Mouse (Mus musculus): ENCODE results near the gene Kifc1. TPM values are rescaled to one million over a fixed set of nuclear protein-coding genes. Genes with fewer than 3 reads are reported as not detected.
"Not testable (repeated sequence)": the region's sequence is repeated elsewhere in the genome, so short reads cannot be mapped to it uniquely, and the experiment has no call there.

The Kifc1 gene
- polyA plus RNA-seq, 1 experiment from 2014 or later: 4.6 TPM

DNA sequence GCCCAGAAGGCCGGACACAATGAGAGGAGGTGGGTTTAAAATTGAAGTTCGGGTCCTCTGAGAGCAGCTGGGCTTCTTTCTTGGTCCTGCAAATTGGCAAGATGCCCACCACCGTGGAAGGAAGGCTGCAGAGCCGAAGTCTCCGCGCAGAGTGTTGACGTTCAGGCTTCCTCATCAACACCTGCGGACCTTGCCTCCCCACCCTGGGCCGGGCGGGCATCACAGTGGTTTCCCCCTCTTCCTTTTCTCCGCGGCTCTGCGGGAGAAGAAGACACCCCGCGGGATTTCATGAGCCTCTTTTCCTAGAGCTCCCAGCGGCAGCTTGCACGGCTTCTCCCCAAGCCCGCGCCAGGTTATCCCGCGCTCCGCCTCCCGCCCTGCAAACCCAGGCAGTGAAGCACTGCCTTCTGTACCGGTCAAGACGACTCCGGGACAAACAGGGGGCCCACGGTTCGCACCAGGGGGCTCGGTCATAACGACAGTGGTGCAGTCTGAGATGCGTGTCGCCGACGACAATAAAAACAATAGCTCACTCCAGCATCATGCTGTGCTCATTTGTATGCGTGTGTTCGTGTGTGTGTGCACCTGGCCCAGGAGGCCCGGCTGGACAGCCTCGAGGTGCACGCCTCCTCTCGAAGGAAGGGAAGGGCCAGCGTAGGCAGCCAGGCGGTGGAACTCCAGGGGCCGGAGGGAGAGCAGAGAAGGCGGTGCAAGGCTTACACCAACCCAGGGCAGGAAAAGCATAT is 18.0 kb upstream of the Kifc1 start:
- H3K27ac ChIP-seq (ENCODE audit: low read length): peak overlapping the region; percentile 93
- H3K4me3 ChIP-seq (replicated peaks; ENCODE audit: low read length): peak overlapping the region; percentile 74
- peaks cover 19% of the 10 kb centered on the region for H3K36me3 ChIP-seq (ENCODE audit: control insufficient read depth, insufficient read depth)
- H3K27me3 ChIP-seq (replicated peaks; ENCODE audit: control insufficient read depth, insufficient read depth, low read length): no peaks in the 10 kb centered on the region
- under 1% methylated on average over 42 of the region's 44 CpGs for WGBS
- no peaks in the 10 kb centered on the region for H3K9me3 ChIP-seq (ENCODE audit: control insufficient read depth, low read length)
- peak; percentile 7 for ATAC-seq
- H3K4me1 ChIP-seq (replicated peaks; ENCODE audit: control insufficient read depth, insufficient read depth, low read length): peaks cover 15% of the 10 kb centered on the region
- H3K4me2 ChIP-seq (ENCODE audit: low read length): peak overlapping the region; percentile 74
- H3K9ac ChIP-seq (replicated peaks; ENCODE audit: low read depth, low read length): peak overlapping the region; percentile 80

DNA sequence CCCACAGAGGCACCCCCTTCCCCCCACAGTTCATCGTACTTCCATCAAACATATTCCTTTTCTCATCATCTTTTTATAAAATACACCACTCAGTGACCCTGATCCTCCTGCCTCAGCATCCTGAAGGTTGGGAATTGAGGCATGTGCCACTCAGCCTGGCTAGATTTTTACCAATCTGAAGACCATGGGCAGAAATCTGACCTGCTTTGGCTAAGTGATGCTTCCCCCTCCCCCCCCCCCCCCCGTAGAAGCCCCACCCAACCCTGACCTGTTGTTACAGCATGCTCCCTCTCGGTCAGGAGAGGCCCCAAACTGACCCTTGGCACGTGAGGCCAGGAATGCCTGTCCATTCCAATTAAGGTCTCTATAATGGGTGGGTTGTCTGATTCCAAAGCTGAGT is 14.4 kb upstream of the Kifc1 start, which contains the start of gene Platr17:
Platr17 (plus strand) TSS at position 301 of the 400 bp plus-strand sequence.
- not testable (repeated sequence) for H3K27me3 ChIP-seq (replicated peaks; ENCODE audit: control insufficient read depth, insufficient read depth, low read length); H3K4me3 ChIP-seq (replicated peaks; ENCODE audit: low read length); H3K9me3 ChIP-seq (ENCODE audit: control insufficient read depth, low read length); H3K4me1 ChIP-seq (replicated peaks; ENCODE audit: control insufficient read depth, insufficient read depth, low read length); H3K36me3 ChIP-seq (ENCODE audit: control insufficient read depth, insufficient read depth); H3K27ac ChIP-seq (ENCODE audit: low read length); H3K9ac ChIP-seq (replicated peaks; ENCODE audit: low read depth, low read length); ATAC-seq; H3K4me2 ChIP-seq (ENCODE audit: low read length)
- WGBS: 54% methylated on average over 3 of the region's 4 CpGs

DNA sequence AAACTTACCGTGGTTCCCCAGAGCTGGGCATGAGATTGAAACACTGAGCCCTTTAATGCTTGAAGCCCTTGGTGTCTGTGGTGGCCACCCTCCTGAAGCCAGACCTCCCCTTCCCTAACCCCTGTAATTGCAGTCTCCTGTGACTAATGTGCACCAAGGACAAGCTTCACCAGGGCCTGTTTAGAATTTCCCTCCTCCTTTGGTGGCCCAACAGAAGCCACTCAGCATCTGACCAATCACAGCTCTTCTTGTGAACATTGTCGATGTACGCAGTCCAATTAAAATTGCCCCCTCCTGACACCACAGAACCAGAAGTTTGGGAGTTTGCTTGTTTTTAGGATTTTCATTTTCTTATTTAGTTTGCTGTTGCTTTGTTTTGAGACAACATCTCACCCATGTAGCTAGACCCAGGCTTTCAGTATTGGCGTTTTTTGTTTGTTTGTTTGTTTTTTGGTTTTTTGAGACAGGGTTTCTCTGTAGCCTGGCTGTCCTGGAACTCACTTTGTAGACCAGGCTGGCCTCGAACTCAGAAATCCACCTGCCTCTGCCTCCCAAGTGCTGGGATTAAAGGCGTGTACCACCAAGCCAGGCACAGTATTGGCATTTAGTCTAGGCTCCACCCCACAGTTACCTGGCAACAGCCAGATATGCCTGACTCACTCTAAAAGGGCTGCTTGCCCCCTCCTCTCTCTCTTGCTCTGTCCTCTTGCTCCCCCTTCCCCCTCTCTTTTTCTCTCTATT is 13.6 kb upstream of the Kifc1 start:
- not testable (repeated sequence) for ATAC-seq; H3K36me3 ChIP-seq (ENCODE audit: control insufficient read depth, insufficient read depth); H3K4me2 ChIP-seq (ENCODE audit: low read length); H3K9ac ChIP-seq (replicated peaks; ENCODE audit: low read depth, low read length); H3K4me1 ChIP-seq (replicated peaks; ENCODE audit: control insufficient read depth, insufficient read depth, low read length); H3K4me3 ChIP-seq (replicated peaks; ENCODE audit: low read length); H3K27ac ChIP-seq (ENCODE audit: low read length); H3K27me3 ChIP-seq (replicated peaks; ENCODE audit: control insufficient read depth, insufficient read depth, low read length); H3K9me3 ChIP-seq (ENCODE audit: control insufficient read depth, low read length)
- 68% methylated on average over 6 of the region's 6 CpGs for WGBS

DNA sequence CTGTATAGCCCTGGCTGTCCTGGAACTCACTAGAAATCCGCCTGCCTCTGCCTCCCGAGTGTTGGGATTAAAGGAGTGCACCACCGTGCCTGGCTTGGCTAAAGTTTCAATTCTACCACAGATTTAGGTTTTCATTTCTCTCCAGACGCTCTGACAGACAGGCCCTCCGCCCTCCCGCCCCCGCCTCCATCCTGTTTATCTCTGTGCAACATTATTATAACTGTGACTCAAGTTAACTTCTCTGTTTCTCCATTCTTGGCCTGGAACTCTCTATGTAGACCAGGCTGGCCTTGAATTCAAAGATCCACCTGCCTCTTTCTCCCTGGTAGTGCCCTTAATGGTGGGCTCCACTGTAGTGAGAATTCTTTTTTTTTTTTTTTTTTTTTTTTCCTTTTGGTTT is 12.0 kb upstream of the Kifc1 start:
- Histone ChIP-seq H3K4me2 (ENCODE audit: low read length) (no peak overlapping the region), H3K27me3 (replicated peaks; ENCODE audit: control insufficient read depth, insufficient read depth, low read length) (no peaks in the 10 kb centered on the region), H3K4me1 (replicated peaks; ENCODE audit: control insufficient read depth, insufficient read depth, low read length) (no peaks in the 10 kb centered on the region), H3K9me3 (ENCODE audit: control insufficient read depth, low read length) (no peaks in the 10 kb centered on the region), H3K27ac (ENCODE audit: low read length) (no peak overlapping the region), H3K36me3 (ENCODE audit: control insufficient read depth, insufficient read depth) (no peaks in the 10 kb centered on the region), H3K9ac (replicated peaks; ENCODE audit: low read depth, low read length) (no peak overlapping the region), H3K4me3 (replicated peaks; ENCODE audit: low read length) (no peak overlapping the region)
- no peak for ATAC-seq
- 87% methylated on average over 7 of the region's 7 CpGs for WGBS

DNA sequence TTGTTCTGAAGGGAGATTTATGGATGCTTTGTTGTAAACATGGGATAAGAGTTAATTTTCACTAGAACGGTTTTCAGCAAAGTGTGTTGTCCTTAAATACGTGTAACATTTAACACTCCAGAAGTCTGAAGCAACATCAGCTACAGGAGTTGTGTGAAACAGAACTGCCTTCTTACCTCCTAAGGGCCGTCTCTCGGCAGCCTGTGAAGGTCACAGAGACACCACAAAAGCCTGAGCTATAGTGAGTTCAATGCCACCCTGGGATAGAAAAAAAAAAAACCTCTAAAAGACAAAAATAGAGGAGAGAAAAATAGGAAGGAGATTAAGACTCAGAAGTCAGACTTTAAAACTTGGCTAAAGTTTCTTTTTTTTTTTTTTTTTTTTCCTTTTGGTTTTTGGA is 11.6 kb upstream of the Kifc1 start:
- Histone ChIP-seq H3K27me3 (replicated peaks; ENCODE audit: control insufficient read depth, insufficient read depth, low read length) (no peaks in the 10 kb centered on the region), H3K36me3 (ENCODE audit: control insufficient read depth, insufficient read depth) (no peaks in the 10 kb centered on the region), H3K27ac (ENCODE audit: low read length) (no peak overlapping the region), H3K4me2 (ENCODE audit: low read length) (no peak overlapping the region), H3K9ac (replicated peaks; ENCODE audit: low read depth, low read length) (no peak overlapping the region), H3K4me1 (replicated peaks; ENCODE audit: control insufficient read depth, insufficient read depth, low read length) (no peaks in the 10 kb centered on the region), H3K9me3 (ENCODE audit: control insufficient read depth, low read length) (no peaks in the 10 kb centered on the region), H3K4me3 (replicated peaks; ENCODE audit: low read length) (no peak overlapping the region)
- 78% methylated on average over 4 of the region's 4 CpGs for WGBS
- no peak for ATAC-seq

DNA sequence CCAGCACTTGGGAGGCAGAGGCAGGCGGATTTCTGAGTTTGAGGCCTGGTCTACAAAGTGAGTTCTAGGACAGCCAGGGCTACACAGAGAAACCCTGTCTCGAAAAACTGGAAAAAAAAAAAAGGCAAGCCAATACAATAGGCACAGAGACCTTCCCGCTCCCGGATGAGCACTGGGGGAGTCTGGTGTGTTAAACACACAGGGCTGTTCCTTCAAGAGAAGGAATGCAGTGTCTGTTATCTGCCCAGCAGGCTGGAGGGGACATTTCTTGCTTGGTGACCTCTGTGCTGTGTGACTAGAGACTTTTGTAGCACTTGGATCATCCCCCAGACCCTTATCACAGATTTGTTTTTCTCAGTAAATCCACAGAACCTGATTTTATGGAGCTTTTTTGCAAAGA is 11.2 kb upstream of the Kifc1 start:
- no peaks in the 10 kb centered on the region for H3K9me3 ChIP-seq (ENCODE audit: control insufficient read depth, low read length)
- H3K9ac ChIP-seq (replicated peaks; ENCODE audit: low read depth, low read length): no peak overlapping the region
- no peaks in the 10 kb centered on the region for H3K36me3 ChIP-seq (ENCODE audit: control insufficient read depth, insufficient read depth)
- H3K27me3 ChIP-seq (replicated peaks; ENCODE audit: control insufficient read depth, insufficient read depth, low read length): no peaks in the 10 kb centered on the region
- no peak for ATAC-seq
- 77% methylated on average over 4 of the region's 4 CpGs for WGBS
- no peak overlapping the region for H3K4me3 ChIP-seq (replicated peaks; ENCODE audit: low read length)
- no peaks in the 10 kb centered on the region for H3K4me1 ChIP-seq (replicated peaks; ENCODE audit: control insufficient read depth, insufficient read depth, low read length)
- H3K4me2 ChIP-seq (ENCODE audit: low read length): no peak overlapping the region
- H3K27ac ChIP-seq (ENCODE audit: low read length): no peak overlapping the region

DNA sequence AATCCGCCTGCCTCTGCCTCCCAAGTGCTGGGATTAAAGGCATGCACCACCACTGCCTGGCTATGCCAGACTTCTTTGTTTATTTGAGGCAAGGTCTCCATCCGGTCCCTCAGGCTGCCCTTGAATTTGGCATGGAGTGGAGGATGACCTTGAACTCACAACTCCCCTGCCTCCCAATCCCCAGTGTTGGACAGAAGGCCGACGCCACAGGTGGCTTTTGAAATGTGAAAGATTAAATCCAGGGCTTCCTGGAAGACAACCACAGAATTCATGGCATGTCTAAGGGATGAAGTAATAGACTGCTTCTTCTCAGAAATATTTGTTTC is 10.5 kb upstream of the Kifc1 start:
- no peak for ATAC-seq
- Histone ChIP-seq H3K4me2 (ENCODE audit: low read length) (no peak overlapping the region), H3K4me3 (replicated peaks; ENCODE audit: low read length) (no peak overlapping the region), H3K9ac (replicated peaks; ENCODE audit: low read depth, low read length) (no peak overlapping the region), H3K27ac (ENCODE audit: low read length) (no peak overlapping the region), H3K9me3 (ENCODE audit: control insufficient read depth, low read length) (no peaks in the 10 kb centered on the region), H3K36me3 (ENCODE audit: control insufficient read depth, insufficient read depth) (no peaks in the 10 kb centered on the region), H3K4me1 (replicated peaks; ENCODE audit: control insufficient read depth, insufficient read depth, low read length) (no peaks in the 10 kb centered on the region), H3K27me3 (replicated peaks; ENCODE audit: control insufficient read depth, insufficient read depth, low read length) (no peaks in the 10 kb centered on the region)
- WGBS: 85% methylated on average over 4 of the region's 4 CpGs

DNA sequence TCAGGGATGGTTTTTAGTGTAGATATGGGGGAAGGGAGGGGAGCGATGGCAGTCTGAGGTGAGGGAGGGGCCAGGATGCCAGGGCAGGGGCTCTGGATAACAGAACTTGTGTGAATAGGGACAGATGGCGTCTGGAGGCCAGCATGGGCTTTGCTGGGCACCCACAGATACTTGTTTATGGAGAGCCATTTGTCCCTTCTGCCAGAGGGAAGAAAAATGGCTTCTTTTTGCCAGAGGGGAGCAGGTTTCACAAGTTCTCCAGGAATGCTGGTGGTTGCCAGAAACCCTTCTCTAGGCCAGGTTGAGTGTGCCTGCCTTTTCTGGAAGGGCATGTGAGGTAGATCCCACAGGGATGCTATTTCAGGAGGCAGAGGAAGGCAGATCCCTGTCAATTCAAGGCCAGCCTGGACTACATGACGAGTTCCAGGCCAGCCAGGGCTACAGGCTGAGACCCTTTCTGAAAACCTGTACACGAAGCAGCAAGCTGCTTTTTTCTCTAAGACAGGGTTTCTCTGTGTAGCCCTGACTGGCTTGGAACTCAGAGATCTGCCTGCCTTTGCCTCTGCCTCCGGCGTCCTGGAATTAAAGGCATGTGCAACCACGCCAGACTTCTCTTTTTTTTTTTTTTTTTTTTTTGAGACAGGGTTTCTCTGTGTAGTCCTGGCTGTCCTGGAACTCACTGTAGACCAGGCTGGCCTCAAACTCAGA is 10.0 kb upstream of the Kifc1 start:
- no peak overlapping the region for H3K27ac ChIP-seq (ENCODE audit: low read length)
- no peak overlapping the region for H3K4me3 ChIP-seq (replicated peaks; ENCODE audit: low read length)
- no peak overlapping the region for H3K4me2 ChIP-seq (ENCODE audit: low read length)
- no peak for ATAC-seq
- no peaks in the 10 kb centered on the region for H3K4me1 ChIP-seq (replicated peaks; ENCODE audit: control insufficient read depth, insufficient read depth, low read length)
- H3K9me3 ChIP-seq (ENCODE audit: control insufficient read depth, low read length): no peaks in the 10 kb centered on the region
- 68% methylated on average over 7 of the region's 7 CpGs for WGBS
- no peak overlapping the region for H3K9ac ChIP-seq (replicated peaks; ENCODE audit: low read depth, low read length)
- H3K36me3 ChIP-seq (ENCODE audit: control insufficient read depth, insufficient read depth): no peaks in the 10 kb centered on the region
- H3K27me3 ChIP-seq (replicated peaks; ENCODE audit: control insufficient read depth, insufficient read depth, low read length): no peaks in the 10 kb centered on the region

DNA sequence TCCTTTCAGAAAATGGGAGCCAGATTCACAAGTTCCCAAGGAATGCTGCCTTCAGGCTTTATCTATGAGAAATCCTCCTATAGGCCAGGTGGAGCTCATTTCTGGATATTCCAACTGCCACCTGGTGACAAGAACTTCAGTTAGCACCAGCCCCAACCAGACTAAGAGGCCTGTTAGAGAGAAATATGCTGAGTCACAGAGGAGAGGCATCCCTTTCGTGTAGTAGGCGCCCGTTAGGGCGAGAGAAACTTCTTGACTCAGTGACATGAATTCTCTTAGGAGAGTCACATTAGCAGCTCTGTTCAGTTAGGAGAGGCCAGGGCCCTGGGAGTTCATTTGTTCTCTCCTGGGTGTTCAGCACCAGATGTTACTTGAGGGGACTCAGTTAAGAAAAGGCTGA is 9.2 kb upstream of the Kifc1 start:
- Histone ChIP-seq H3K9me3 (ENCODE audit: control insufficient read depth, low read length) (no peaks in the 10 kb centered on the region), H3K27ac (ENCODE audit: low read length) (no peak overlapping the region), H3K36me3 (ENCODE audit: control insufficient read depth, insufficient read depth) (no peaks in the 10 kb centered on the region), H3K4me1 (replicated peaks; ENCODE audit: control insufficient read depth, insufficient read depth, low read length) (no peaks in the 10 kb centered on the region), H3K4me2 (ENCODE audit: low read length) (no peak overlapping the region), H3K4me3 (replicated peaks; ENCODE audit: low read length) (no peak overlapping the region), H3K9ac (replicated peaks; ENCODE audit: low read depth, low read length) (no peak overlapping the region), H3K27me3 (replicated peaks; ENCODE audit: control insufficient read depth, insufficient read depth, low read length) (no peaks in the 10 kb centered on the region)
- ATAC-seq: no peak
- 77% methylated on average over 4 of the region's 4 CpGs for WGBS

All from forebrain, embryonic 16.5 days (tissue).